Mouse (Mus musculus) splenic B cell, adult 2 months (primary cell): ENCODE results near the gene Ap1ar.
A peak's percentile ranks its signal among the peaks of the same experiment; 100 is the strongest.

Source experiments
- DNase-seq: peaks from one replicate; pipeline ENCODE4 v3.0.0-alpha.2; 2011; ENCODE audit warnings: low read depth, low spot score
- H3K27me3 ChIP-seq: 2 replicates; pipeline ENCODE4 v1.6.1; 2012; ENCODE audit warnings: mild to moderate bottlenecking, low read length, moderate library complexity, mixed read lengths; ENCODE audit not compliant: control insufficient read depth, poor library complexity, insufficient read depth, severe bottlenecking
- H3K36me3 ChIP-seq: 2 replicates; pipeline ENCODE4 v1.6.1; 2012; ENCODE audit warnings: mild to moderate bottlenecking, low read length, moderate library complexity, mixed read lengths; ENCODE audit not compliant: control insufficient read depth, poor library complexity, insufficient read depth, severe bottlenecking

The Ap1ar gene

GRCm38 (mm10) chr3:127850776-127851646 lies 13.7 kb upstream of the Ap1ar start:
- H3K36me3 ChIP-seq = no peaks in the 10 kb centered on the region
- DNase-seq = no peak
- H3K27me3 ChIP-seq = no peaks in the 10 kb centered on the region

- Histone ChIP-seq H3K36me3 (no peaks in the 10 kb centered on the region), H3K27me3 (no peaks in the 10 kb centered on the region)
- no peak for DNase-seq
Observed at GRCm38 (mm10) chr3:127849922-127850321, 12.6 kb upstream of the Ap1ar start.

GRCm38 (mm10) chr3:127848088-127848808 lies 10.9 kb upstream of the Ap1ar start:
- no peak for DNase-seq
- Histone ChIP-seq H3K36me3 (no peaks in the 10 kb centered on the region), H3K27me3 (no peaks in the 10 kb centered on the region)

GRCm38 (mm10) chr3:127843941-127844327 lies 6.6 kb upstream of the Ap1ar start:
- no peak for DNase-seq
- Histone ChIP-seq H3K36me3 (no peaks in the 10 kb centered on the region), H3K27me3 (no peaks in the 10 kb centered on the region)

- H3K27me3 ChIP-seq = no peaks in the 10 kb centered on the region
- H3K36me3 ChIP-seq = no peaks in the 10 kb centered on the region
- no peak for DNase-seq
Observed at GRCm38 (mm10) chr3:127843324-127843940, 6.1 kb upstream of the Ap1ar start.

GRCm38 (mm10) chr3:127841926-127842325 lies 4.6 kb upstream of the Ap1ar start:
- no peak for DNase-seq
- Histone ChIP-seq H3K27me3 (no peaks in the 10 kb centered on the region), H3K36me3 (no peaks in the 10 kb centered on the region)

- Histone ChIP-seq H3K27me3 (no peaks in the 10 kb centered on the region), H3K36me3 (no peaks in the 10 kb centered on the region)
- no peak for DNase-seq
Observed at GRCm38 (mm10) chr3:127837972-127838644, 785 bp upstream of the Ap1ar start.

GRCm38 (mm10) chr3:127836798-127837153 lies 547 bp downstream of the Ap1ar start:
- no peaks in the 10 kb centered on the region for H3K27me3 ChIP-seq
- DNase-seq = peak; percentile 19
- no peaks in the 10 kb centered on the region for H3K36me3 ChIP-seq

GRCm38 (mm10) chr3:127835594-127835993 lies 1.7 kb downstream of the Ap1ar start:
- Histone ChIP-seq H3K36me3 (no peaks in the 10 kb centered on the region), H3K27me3 (no peaks in the 10 kb centered on the region)
- DNase-seq = no peak

- Histone ChIP-seq H3K27me3 (no peaks in the 10 kb centered on the region), H3K36me3 (no peaks in the 10 kb centered on the region)
- DNase-seq = no peak
Observed at GRCm38 (mm10) chr3:127834040-127834439, 3.3 kb downstream of the Ap1ar start.

- DNase-seq = no peak
Observed at GRCm38 (mm10) chr3:127831079-127831478, 6.2 kb downstream of the Ap1ar start.

GRCm38 (mm10) chr3:127830183-127830582 lies 7.1 kb downstream of the Ap1ar start:
- Histone ChIP-seq H3K36me3 (no peaks in the 10 kb centered on the region), H3K27me3 (no peaks in the 10 kb centered on the region)
- DNase-seq = no peak

More at GRCm38 (mm10) chr3:127831079-127831478, 6.2 kb downstream of the Ap1ar start:
- Histone ChIP-seq H3K27me3 (no peaks in the 10 kb centered on the region), H3K36me3 (no peaks in the 10 kb centered on the region)

- Histone ChIP-seq H3K36me3 (peaks cover 2% of the 10 kb centered on the region; the same call in 1 of the 2 replicates), H3K27me3 (no peaks in the 10 kb centered on the region)
- no peak for DNase-seq
Observed at GRCm38 (mm10) chr3:127827123-127827522, 10.2 kb downstream of the Ap1ar start.

- Histone ChIP-seq H3K36me3 (peaks cover 3% of the 10 kb centered on the region; the same call in 1 of the 2 replicates), H3K27me3 (no peaks in the 10 kb centered on the region)
- DNase-seq = no peak
Observed at GRCm38 (mm10) chr3:127826503-127826902, 10.8 kb downstream of the Ap1ar start.
